Mouse (Mus musculus) cerebellum, adult 2 months (tissue): Measurements from ENCODE around the gene Tgm4. TPM values are rescaled to one million over a fixed set of nuclear protein-coding genes. Genes with fewer than 3 reads are reported as not detected.

Experiments used
- DNase-seq, 2 experiments: peaks; one replicate each; pipeline ENCODE4 v3.0.0; 2021
- H3K27ac ChIP-seq: fragments of 200-500 bp; 2 replicates; pipeline ENCODE4 v1.5.1; 2012; ENCODE audit warnings: low read length, control low read depth, inconsistent platforms; ENCODE audit not compliant: insufficient read depth
- H3K27me3 ChIP-seq: fragments of 200-500 bp; 2 replicates; pipeline ENCODE4 v1.6.1; 2012; ENCODE audit warnings: inconsistent platforms, mild to moderate bottlenecking, low read length, moderate library complexity; ENCODE audit not compliant: control insufficient read depth, insufficient read depth
- H3K4me1 ChIP-seq: fragments of 200-500 bp; 2 replicates; pipeline ENCODE4 v1.6.1; 2011; ENCODE audit warnings: low read length; ENCODE audit not compliant: control insufficient read depth, insufficient read depth
- H3K4me3 ChIP-seq: fragments of 200-500 bp; replicated peaks from 2 replicates; pipeline ENCODE3; 2011; ENCODE audit warnings: mild to moderate bottlenecking, low read depth, low read length, control low read depth; ENCODE audit not compliant: insufficient read depth
- CTCF ChIP-seq: fragments of 200-500 bp; IDR thresholded peaks from 2 replicates; pipeline ENCODE4 v1.5.1; 2011; ENCODE audit warnings: low read depth, mild to moderate bottlenecking, control low read depth, low read length, moderate library complexity, borderline replicate concordance; ENCODE audit not compliant: insufficient read depth
- POLR2A ChIP-seq: fragments of 200-500 bp; IDR thresholded peaks from 2 replicates; pipeline ENCODE4 v1.6.1; 2011; ENCODE audit warnings: low read length, control low read depth, borderline replicate concordance; ENCODE audit not compliant: insufficient read depth
- WGBS: fragments of 180-500 bp; shearing (Covaris S2); methylation state at CpG from one replicate; pipeline ENCODE4 v1.1.7; 2018; 5-methylcytosine and 5-hydroxymethylcytosine counted together
- polyA plus RNA-seq: library from polyadenylated mRNA; depleted of rRNA; stranded (reverse); fragments of >200 nt; gene quantifications from 2 replicates; pipeline ENCODE4 v1.2.3, GENCODE M21; 2012

The Tgm4 gene
- polyA plus RNA-seq, 1 experiment, result 0.69 TPM

DNA sequence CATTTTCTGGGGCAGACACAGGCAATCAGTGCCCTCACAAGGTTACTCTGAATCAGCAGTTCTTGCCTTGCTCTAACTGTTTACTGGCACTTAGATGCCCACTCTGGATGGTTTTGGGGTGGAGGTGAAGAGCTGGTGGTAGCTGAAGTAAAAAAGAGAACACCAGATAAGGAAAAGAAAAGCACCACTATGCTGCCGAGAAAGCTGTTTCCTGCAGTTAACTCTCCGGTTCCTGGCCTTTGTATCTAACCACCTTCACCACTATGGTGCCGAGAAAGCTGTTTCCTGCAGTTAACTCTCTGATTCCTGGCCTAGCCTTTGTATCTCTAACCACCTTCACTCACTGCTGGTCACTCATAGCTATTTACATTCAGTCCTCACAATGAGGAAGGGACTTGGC is 53.0 kb downstream of the Tgm4 start:
- 76% methylated on average over 3 of the region's 3 CpGs for WGBS

DNA sequence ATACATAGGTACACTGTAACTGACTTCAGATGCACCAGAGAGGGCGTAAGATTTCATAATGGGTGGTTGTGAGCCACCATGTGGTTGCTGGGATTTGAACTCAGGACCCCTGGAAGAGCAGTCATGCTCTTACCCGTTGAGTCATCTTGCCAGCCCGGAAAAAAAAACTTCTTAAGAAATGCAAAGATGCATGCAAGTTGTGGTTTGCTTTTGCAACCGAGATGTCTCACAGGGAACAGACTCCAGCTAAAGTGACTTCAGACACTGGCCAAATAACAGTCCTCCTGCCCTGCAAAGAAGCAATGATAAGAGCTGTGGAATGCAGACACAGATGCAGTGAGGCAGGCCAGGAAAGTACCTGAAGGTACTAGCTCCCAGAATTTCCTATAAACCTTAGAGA is 56.3 kb downstream of the Tgm4 start:
- DNase-seq, result no peak
- no peak overlapping the region for H3K4me3 ChIP-seq
- 89% methylated on average over 4 of the region's 4 CpGs for WGBS

More for the DNA sequence above, 53.0 kb downstream of the Tgm4 start:
- no peak for TF ChIP-seq POLR2A
- TF ChIP-seq CTCF, result no peak
- DNase-seq, result no peak
- Histone ChIP-seq H3K4me1 (no peaks in the 10 kb centered on the region), H3K27me3 (no peaks in the 10 kb centered on the region), H3K4me3 (no peak overlapping the region), H3K27ac (no peak overlapping the region)

DNA sequence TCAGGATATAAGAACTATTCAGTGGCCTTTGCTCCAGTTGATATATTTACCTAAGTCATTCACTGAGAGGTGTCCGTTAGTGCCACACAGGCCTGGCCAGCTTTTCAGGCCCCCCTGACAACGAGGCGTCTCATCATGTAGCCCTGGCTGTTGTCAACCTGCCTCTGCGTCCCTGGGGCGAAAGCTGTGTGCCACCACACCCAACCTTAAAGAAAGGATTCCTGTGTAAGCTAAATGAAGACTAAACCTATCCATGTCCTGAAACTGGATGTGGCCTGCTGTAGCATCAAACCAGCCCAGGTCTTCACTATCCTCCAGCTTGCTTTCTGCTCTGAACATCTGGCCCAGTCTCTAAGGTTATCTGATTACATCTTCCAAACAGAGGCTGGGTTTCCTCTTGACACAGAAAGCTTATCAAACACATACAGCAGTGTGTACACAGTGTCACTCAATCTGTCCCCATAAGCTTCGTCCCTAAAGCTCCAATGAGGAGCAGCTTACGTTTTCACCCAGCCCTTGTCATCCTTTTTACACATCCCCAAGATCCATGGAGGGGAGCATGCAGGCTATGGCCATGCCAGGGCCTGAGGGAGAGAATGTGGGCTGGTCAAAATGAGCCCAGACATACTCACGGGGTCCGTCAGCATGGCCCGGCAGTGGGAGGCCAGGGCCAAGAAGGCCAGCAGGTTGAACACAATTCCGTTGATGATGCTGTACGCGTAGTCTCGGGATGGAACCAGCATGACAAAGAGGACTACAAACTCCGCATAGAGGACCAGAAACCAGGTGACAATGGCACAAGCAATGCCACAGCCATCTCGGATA is 65.3 kb downstream of the Tgm4 start:
- Histone ChIP-seq H3K27me3 (no peaks in the 10 kb centered on the region), H3K4me1 (no peaks in the 10 kb centered on the region), H3K27ac (no peak overlapping the region), H3K4me3 (no peak overlapping the region)
- DNase-seq, result no peak
- WGBS, result 96% methylated on average over 16 of the region's 16 CpGs
- TF ChIP-seq CTCF (no peak), POLR2A (no peak)

More for the DNA sequence above, 56.3 kb downstream of the Tgm4 start:
- TF ChIP-seq CTCF, result no peak
- TF ChIP-seq POLR2A, result no peak
- Histone ChIP-seq H3K27ac (no peak overlapping the region), H3K27me3 (no peaks in the 10 kb centered on the region), H3K4me1 (no peaks in the 10 kb centered on the region)

DNA sequence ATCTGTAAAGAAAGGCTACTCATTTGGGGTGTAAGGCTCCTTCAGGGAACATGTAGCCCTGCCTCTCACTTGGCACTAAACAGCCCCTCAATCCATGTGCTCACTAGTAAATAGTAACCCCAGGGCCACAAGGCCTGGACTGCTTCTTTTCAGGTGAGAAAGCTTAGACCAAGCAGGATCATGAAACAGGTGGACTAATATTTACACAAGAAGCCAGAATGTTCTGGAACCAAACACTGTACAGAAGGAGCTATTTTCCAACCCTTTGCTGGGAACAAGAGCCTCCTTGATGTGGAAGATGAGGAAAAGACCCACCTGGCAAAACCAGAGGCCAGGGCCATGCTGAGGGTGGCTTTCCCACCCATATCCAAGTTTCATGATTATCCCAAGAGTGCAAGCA is 68.9 kb downstream of the Tgm4 start:
- no peak overlapping the region for H3K4me3 ChIP-seq
- H3K4me1 ChIP-seq, result no peaks in the 10 kb centered on the region
- no peaks in the 10 kb centered on the region for H3K27me3 ChIP-seq
- H3K27ac ChIP-seq, result no peak overlapping the region
- DNase-seq, result no peak
- no peak for TF ChIP-seq POLR2A
- no peak for TF ChIP-seq CTCF

DNA sequence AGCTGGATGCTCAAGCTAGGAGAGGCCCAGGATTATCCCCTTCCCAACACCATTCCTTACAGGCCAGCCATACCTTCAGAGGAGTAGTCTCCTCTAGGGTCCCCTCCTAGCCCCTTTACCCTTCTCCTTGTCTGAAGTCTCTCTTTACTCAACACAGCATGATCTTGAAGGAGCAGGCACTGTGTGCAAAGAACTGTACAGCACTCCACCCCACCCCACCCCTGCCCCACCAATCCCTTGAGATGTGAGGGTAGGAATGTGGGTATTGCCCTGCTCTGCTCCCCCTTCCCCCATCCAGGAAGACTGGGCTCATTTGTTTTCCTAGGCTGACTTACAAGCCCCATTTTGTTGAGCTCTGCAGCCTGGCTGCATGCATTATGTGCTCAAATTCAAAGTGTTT is 69.8 kb downstream of the Tgm4 start:
- Histone ChIP-seq H3K27me3 (no peaks in the 10 kb centered on the region), H3K4me1 (no peaks in the 10 kb centered on the region), H3K27ac (no peak overlapping the region), H3K4me3 (no peak overlapping the region)
- DNase-seq, result no peak
- TF ChIP-seq POLR2A, result no peak
- no peak for TF ChIP-seq CTCF

DNA sequence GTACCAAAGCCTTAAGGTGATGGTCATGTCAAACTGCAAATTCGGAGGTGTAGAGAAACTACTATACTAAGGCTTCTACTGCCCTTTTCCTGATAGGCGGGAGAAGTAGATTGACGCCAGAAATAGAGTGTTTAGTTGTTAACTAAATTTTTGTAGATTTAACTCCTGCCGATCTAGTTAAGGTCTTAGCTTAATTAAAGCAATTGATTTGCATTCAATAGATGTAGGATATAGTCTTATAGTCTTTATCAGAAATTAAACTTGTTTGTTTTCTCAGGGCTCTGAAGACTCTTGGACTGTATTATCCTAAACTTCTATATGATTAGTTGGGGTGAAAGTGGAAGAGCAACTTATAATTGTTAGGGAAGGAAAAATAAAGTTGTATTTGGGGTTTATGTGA is 72.7 kb downstream of the Tgm4 start:
- Histone ChIP-seq H3K4me1 (no peaks in the 10 kb centered on the region), H3K27me3 (no peaks in the 10 kb centered on the region), H3K4me3 (no peak overlapping the region), H3K27ac (no peak overlapping the region)
- TF ChIP-seq CTCF, result no peak
- no peak for TF ChIP-seq POLR2A
- no peak for DNase-seq
- 91% methylated on average over 4 of the region's 4 CpGs for WGBS

DNA sequence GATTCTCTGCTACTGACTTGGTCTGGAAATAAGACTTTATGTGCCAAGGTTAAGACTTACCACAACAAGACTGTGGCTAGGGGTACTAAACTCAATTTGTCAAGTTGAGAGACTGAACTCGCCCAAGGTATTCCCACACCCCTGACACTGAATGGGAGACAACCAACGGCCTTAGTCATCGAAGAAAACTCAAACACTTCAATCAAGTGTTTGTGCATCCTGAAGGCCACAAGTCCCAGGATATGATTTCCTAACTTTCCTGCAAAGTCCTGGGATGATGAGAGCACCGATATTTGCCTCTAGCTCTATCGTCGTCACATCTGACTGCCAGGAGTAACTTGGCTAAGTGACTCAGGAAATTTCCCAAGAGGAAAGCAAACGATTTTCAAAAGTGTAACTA is 74.7 kb downstream of the Tgm4 start:
- 87% methylated on average over 7 of the region's 7 CpGs for WGBS
- Histone ChIP-seq H3K27ac (no peak overlapping the region), H3K27me3 (no peaks in the 10 kb centered on the region), H3K4me1 (no peaks in the 10 kb centered on the region), H3K4me3 (no peak overlapping the region)
- no peak for DNase-seq
- TF ChIP-seq CTCF (no peak), POLR2A (no peak)

DNA sequence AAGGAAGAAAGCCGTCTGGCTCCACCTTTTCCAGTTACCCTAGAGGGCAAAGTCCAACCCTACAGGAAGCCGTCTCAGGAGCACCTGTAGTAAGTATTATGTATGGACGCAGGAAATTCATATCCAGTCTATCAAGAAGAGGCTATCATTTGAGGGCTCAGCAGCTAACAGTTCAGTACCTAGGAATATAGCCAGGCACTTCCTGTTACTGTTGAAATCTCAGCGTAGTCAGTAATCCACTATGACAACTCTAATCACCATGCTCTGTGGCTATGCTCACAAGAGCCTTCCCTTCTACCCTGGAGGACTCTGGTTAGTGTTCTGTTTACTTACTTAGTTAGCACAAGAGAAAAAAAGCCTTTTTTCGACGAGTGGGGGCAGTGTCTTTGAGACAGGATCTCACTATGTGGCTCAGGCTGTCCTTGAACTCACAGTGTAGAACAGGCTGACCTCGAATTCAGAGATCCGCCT is 77.3 kb downstream of the Tgm4 start:
- Histone ChIP-seq H3K27me3 (no peaks in the 10 kb centered on the region), H3K27ac (no peak overlapping the region), H3K4me1 (no peaks in the 10 kb centered on the region; the same call in 1 of the 2 replicates), H3K4me3 (peak overlapping the region; percentile 67)
- TF ChIP-seq CTCF, result no peak
- no peak for TF ChIP-seq POLR2A
- no peak for DNase-seq
- WGBS, result 57% methylated on average over 8 of the region's 8 CpGs
